Mouse (Mus musculus) limb, embryonic 10.5 days (tissue): ENCODE measurements around the gene Mlana. TPM values are rescaled to one million over a fixed set of nuclear protein-coding genes. Genes with fewer than 3 reads are reported as not detected.

Experiments
- DNase-seq: peaks from one replicate; pipeline ENCODE4 v3.0.0-alpha.2; 2017; ENCODE audit warnings: low spot score
- H3K27ac ChIP-seq: fragments of 300-500 bp; sonication (generic); 2 replicates; pipeline ENCODE4 v1.5.1; 2016; ENCODE audit warnings: mild to moderate bottlenecking
- H3K27me3 ChIP-seq: fragments of 300-500 bp; sonication (generic); 2 replicates; pipeline ENCODE4 v1.6.1; 2016; ENCODE audit warnings: low read depth, mild to moderate bottlenecking; ENCODE audit not compliant: poor library complexity, severe bottlenecking
- H3K36me3 ChIP-seq: fragments of 300-500 bp; sonication (generic); 2 replicates; pipeline ENCODE4 v1.6.1; 2016; ENCODE audit warnings: mild to moderate bottlenecking, moderate library complexity
- H3K4me1 ChIP-seq: fragments of 300-500 bp; sonication (generic); 2 replicates; pipeline ENCODE4 v1.6.1; 2016
- H3K4me3 ChIP-seq: fragments of 300-500 bp; sonication (generic); 2 replicates; pipeline ENCODE4 v1.5.1; 2016; ENCODE audit warnings: mild to moderate bottlenecking, moderate library complexity
- H3K9me3 ChIP-seq: fragments of 300-500 bp; sonication (generic); replicated peaks from 2 replicates; pipeline ENCODE4 v1.6.1; 2016; ENCODE audit warnings: mild to moderate bottlenecking
- WGBS: fragments of 180-500 bp; shearing (Covaris S2); methylation state at CpG from one replicate; pipeline ENCODE4 v1.1.7; 2016; 5-methylcytosine and 5-hydroxymethylcytosine counted together
- polyA plus RNA-seq: library from polyadenylated mRNA; unstranded; fragments of >200 nt; fragmentation: Nextera tagmentation; extraction: Ambion mirVana; gene quantifications from 2 replicates; pipeline ENCODE4 v1.2.1, GENCODE M21; 2016

Mlana gene
- polyA plus RNA-seq, 1 experiment from 2014 or later = not detected

DNA sequence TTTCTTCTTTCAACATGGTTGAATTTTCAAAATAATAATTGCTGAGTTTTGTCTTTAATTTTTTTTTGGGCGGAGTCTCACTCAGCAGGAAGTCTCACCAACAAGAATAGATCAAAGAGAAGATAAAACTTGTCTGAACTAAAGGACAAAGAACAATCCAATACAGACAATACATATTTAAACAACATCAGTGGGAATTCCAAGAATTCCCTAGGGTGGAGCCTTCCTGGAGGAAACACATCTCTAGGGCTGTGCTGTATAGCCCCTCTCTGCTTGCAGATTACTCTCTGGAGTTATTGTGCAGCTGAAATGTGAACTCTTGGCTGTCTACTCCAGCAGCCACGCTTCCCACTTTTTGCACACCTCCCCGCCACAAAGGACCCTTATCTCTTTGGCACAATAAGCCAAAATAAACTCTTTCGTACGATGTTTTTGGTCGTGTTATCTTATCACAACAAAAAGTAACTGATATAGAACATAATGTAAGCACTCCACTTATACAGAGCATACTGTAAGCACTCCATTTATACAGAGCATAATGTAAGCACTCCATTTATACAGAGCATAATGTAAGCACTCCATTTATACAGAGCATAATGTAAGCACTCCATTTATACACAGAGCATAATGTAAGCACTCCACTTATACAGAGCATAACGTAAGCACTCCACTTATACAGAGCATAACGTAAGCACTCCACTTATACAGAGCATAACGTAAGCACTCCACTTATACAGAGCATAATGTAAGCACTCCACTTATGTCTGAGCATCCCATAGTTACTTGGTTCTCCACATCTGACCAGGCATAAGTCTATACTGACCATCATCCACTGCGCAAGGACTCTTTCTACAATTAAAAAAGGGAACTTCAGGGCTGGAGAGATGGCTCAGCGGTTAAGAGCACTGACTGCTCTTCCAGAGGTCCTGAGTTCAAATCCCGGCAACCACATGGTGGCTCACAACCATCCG, 17.2 kb upstream of the Mlana start:
- H3K4me1 ChIP-seq = no peaks in the 10 kb centered on the region
- WGBS = 88% methylated on average over 13 of the region's 13 CpGs

DNA sequence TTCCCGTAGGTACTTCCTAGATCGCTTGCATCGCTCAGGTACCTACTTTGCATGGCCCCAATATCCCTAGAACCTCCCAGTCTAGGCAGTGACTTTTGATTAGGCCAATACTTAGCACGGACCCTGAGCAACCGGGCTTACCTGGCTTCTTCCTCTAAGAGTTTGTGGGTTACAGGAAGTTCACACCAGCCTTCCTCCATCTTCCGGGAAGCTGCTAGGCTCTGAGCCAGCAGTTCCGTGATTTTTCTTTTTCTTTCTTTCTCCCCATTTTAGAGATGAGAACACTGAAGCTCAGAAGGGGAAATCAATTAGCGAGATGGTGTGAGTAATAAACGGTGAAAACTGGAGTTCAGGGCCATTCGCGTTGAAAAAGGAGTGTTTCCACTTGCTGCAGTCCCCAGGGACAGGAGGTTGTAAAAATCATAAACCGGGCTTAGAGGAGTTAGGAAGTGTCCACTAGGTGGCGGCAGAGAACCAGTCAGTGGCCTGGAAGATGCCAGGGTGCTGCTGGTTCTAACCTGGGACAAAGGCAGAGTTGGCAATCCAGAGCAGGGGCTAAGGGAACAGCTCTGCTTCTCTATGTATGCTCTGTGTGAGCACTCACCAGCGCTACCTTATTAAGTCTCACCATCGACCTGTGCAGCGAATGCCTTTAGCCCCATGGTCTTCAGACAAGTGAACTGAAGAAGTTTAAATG, 13.6 kb upstream of the Mlana start:
- H3K4me1 ChIP-seq = no peaks in the 10 kb centered on the region
- H3K27ac ChIP-seq = no peak overlapping the region
- H3K27me3 ChIP-seq = no peaks in the 10 kb centered on the region
- H3K36me3 ChIP-seq = no peaks in the 10 kb centered on the region
- WGBS = 53% methylated on average over 16 of the region's 16 CpGs
- DNase-seq = peak; percentile 84
- no peaks in the 10 kb centered on the region; the same call in 1 of the 2 replicates for H3K9me3 ChIP-seq
- no peak overlapping the region for H3K4me3 ChIP-seq

More for the DNA sequence above, 17.2 kb upstream of the Mlana start:
- Histone ChIP-seq H3K9me3 (no peaks in the 10 kb centered on the region; the same call in 1 of the 2 replicates), H3K27me3 (no peaks in the 10 kb centered on the region), H3K4me3 (no peak overlapping the region), H3K36me3 (no peaks in the 10 kb centered on the region), H3K27ac (no peak overlapping the region)
- no peak for DNase-seq

- no peak for DNase-seq
- no peak overlapping the region for H3K27ac ChIP-seq
- no peaks in the 10 kb centered on the region for H3K9me3 ChIP-seq
- H3K4me1 ChIP-seq = peaks cover 15% of the 10 kb centered on the region
- WGBS = 91% methylated on average over 10 of the region's 10 CpGs
- no peaks in the 10 kb centered on the region for H3K27me3 ChIP-seq
- no peak overlapping the region for H3K4me3 ChIP-seq
- H3K36me3 ChIP-seq = no peaks in the 10 kb centered on the region
These were observed 2.6 kb upstream of the Mlana start for GRCm38 (mm10) chr19:29695071-29695470.

- DNase-seq = no peak
- Histone ChIP-seq H3K4me3 (no peak overlapping the region), H3K36me3 (no peaks in the 10 kb centered on the region), H3K9me3 (no peaks in the 10 kb centered on the region), H3K4me1 (peaks cover 19% of the 10 kb centered on the region), H3K27me3 (no peaks in the 10 kb centered on the region), H3K27ac (no peak overlapping the region)
- WGBS = 96% methylated on average over 4 of the region's 4 CpGs
These were observed 1.3 kb upstream of the Mlana start for GRCm38 (mm10) chr19:29696309-29696708.

- no peak for DNase-seq
- Histone ChIP-seq H3K27ac (no peak overlapping the region), H3K36me3 (no peaks in the 10 kb centered on the region), H3K27me3 (no peaks in the 10 kb centered on the region), H3K4me3 (no peak overlapping the region), H3K9me3 (no peaks in the 10 kb centered on the region), H3K4me1 (peaks cover 19% of the 10 kb centered on the region)
These were observed 784 bp upstream of the Mlana start for GRCm38 (mm10) chr19:29696840-29697239.

DNA sequence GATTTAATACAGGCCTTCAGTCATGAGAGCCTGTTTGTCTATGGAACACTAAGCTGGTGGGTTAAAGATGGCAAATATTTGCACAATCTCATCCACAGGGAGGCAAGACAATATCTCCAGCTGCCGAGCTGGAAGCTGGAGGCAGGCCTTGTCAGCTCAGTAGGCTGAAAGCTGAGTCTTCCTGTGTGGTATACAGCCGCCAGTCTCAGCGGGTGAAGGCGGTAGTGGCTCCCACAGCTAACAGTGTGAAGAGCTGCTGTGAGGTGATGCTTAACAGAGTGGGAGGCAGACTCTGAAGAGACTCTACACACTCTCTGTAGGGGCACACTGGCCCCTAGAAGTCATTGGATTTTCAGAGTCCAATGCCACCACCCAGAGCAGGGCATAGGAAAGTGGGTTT, 4.1 kb downstream of the Mlana start:
- H3K27me3 ChIP-seq = no peaks in the 10 kb centered on the region
- DNase-seq = no peak
- H3K4me1 ChIP-seq = peaks cover 26% of the 10 kb centered on the region

GRCm38 (mm10) chr19:29704436-29704835, 6.8 kb downstream of the Mlana start:
- Histone ChIP-seq H3K9me3 (no peaks in the 10 kb centered on the region), H3K4me1 (peaks cover 11% of the 10 kb centered on the region; the same call in 1 of the 2 replicates), H3K27ac (no peak overlapping the region), H3K27me3 (no peaks in the 10 kb centered on the region), H3K4me3 (no peak overlapping the region), H3K36me3 (no peaks in the 10 kb centered on the region)
- WGBS = 89% methylated on average over 13 of the region's 13 CpGs
- DNase-seq = no peak

More for the DNA sequence above, 4.1 kb downstream of the Mlana start:
- Histone ChIP-seq H3K4me3 (no peak overlapping the region), H3K36me3 (no peaks in the 10 kb centered on the region), H3K9me3 (no peaks in the 10 kb centered on the region), H3K27ac (no peak overlapping the region)
- 83% methylated on average over 4 of the region's 4 CpGs for WGBS

GRCm38 (mm10) chr19:29707314-29707898, 9.8 kb downstream of the Mlana start:
- no peak for DNase-seq
- Histone ChIP-seq H3K36me3 (no peaks in the 10 kb centered on the region), H3K27ac (no peak overlapping the region), H3K4me1 (peaks cover 7% of the 10 kb centered on the region; the same call in 1 of the 2 replicates), H3K4me3 (no peak overlapping the region), H3K27me3 (no peaks in the 10 kb centered on the region), H3K9me3 (no peaks in the 10 kb centered on the region)
- WGBS = 94% methylated on average over 9 of the region's 9 CpGs

GRCm38 (mm10) chr19:29708003-29708402, 10.4 kb downstream of the Mlana start:
- H3K27me3 ChIP-seq = no peaks in the 10 kb centered on the region
- no peak overlapping the region for H3K4me3 ChIP-seq
- peaks cover 3% of the 10 kb centered on the region; the same call in 1 of the 2 replicates for H3K4me1 ChIP-seq
- no peaks in the 10 kb centered on the region for H3K9me3 ChIP-seq
- no peak overlapping the region for H3K27ac ChIP-seq
- no peaks in the 10 kb centered on the region for H3K36me3 ChIP-seq
- DNase-seq = no peak
- WGBS = 67% methylated on average over 14 of the region's 14 CpGs

DNA sequence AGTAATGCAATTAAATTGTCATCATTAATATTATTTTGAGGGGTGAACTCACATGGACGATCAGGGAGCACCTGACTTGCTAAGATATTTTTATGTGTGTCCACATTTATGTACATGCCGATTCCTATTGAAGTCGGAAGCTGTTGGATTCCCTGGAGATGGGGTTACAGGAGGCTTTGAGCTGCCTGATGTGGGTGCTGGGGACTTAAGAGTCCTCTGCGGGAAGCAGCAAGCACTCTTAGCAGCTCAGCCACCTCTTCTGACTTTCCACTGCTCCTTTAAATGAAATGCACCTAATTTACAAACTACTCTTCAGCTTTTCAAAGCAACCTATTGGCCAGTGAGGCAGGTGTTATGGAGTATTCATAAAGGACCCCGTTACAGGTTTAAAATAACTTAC, 10.8 kb downstream of the Mlana start:
- Histone ChIP-seq H3K9me3 (no peaks in the 10 kb centered on the region), H3K27me3 (no peaks in the 10 kb centered on the region), H3K27ac (no peak overlapping the region), H3K4me3 (no peak overlapping the region), H3K36me3 (no peaks in the 10 kb centered on the region), H3K4me1 (no peaks in the 10 kb centered on the region)
- 74% methylated on average over 5 of the region's 5 CpGs for WGBS
- no peak for DNase-seq

DNA sequence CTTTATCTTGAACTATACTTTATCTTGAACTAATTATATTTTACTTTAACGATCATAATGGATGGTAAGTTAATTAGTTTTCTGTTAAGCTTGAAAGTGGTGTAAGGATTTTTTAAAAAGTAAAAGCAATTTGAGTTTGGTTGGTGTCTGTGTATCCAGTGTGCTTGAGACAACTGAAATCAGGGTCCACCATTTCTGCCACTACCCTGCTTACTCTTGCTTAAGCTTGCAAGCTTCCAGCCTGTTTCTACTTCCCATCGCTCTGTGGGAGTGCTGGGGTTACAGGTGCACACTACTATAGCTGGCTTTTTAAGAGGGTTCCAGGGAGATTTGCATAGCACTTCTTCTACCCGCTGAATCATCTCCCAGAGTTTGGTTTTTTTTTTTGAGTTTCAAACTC, 11.8 kb downstream of the Mlana start:
- no peak for DNase-seq
- H3K27me3 ChIP-seq = no peaks in the 10 kb centered on the region
- H3K9me3 ChIP-seq = no peaks in the 10 kb centered on the region
- H3K36me3 ChIP-seq = no peaks in the 10 kb centered on the region
- H3K4me3 ChIP-seq = no peak overlapping the region
- no peaks in the 10 kb centered on the region for H3K4me1 ChIP-seq
- H3K27ac ChIP-seq = no peak overlapping the region
- 82% methylated on average over 3 of the region's 3 CpGs for WGBS

DNA sequence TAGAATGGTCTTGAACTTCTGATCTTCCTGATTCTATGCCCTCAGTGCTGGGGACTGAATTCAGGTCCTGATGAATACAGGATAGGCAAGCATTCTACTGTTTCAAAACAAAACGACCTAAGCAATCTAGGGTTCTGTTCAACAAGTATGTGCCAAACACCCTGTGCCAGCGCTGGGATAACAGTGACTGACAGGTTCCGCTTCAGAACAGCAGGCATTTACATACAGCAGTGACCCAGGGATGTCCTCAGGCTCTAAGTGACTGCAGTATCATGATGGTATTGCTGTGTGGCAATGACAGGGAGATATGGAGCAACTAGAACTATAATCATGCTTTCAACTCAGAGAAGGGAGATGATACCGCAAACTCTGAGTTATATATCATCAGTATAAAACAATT, 15.8 kb downstream of the Mlana start:
- no peak overlapping the region for H3K27ac ChIP-seq
- H3K27me3 ChIP-seq = no peaks in the 10 kb centered on the region
- H3K9me3 ChIP-seq = no peaks in the 10 kb centered on the region
- 86% methylated on average over 4 of the region's 4 CpGs for WGBS
- no peaks in the 10 kb centered on the region for H3K4me1 ChIP-seq
- H3K36me3 ChIP-seq = peaks cover 29% of the 10 kb centered on the region
- H3K4me3 ChIP-seq = no peak overlapping the region
- no peak for DNase-seq

DNA sequence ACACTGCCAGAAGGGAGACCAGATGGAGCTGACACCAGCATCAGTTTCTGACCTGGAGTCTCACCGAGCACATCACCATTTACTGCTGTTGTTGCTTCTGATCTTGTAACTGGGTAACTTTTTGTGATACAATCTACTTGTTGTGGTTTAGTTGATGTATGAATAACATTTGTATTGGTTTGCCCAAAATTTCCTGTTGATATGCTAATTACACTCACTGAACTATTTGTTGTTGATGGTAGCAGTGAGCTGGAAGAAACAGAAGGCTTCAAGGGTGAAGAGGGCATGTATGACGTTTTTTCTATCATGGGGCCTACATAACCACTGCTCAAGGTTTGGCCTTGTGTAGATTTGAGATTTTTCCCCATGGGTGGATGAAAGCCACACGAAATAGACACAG, 20.2 kb downstream of the Mlana start:
- H3K4me3 ChIP-seq = no peak overlapping the region
- no peak for DNase-seq
- H3K4me1 ChIP-seq = no peaks in the 10 kb centered on the region
- no peaks in the 10 kb centered on the region for H3K9me3 ChIP-seq
- 95% methylated on average over 3 of the region's 3 CpGs for WGBS
- no peaks in the 10 kb centered on the region for H3K27me3 ChIP-seq
- H3K36me3 ChIP-seq = peaks cover 46% of the 10 kb centered on the region
- H3K27ac ChIP-seq = no peak overlapping the region
